Mouse (Mus musculus) MEL (cell line): ENCODE data around the gene Ctnna2. TPM values are rescaled to one million over a fixed set of nuclear protein-coding genes. Genes with fewer than 3 reads are reported as not detected.

Experiments used
- DNase-seq: peaks from one replicate; pipeline ENCODE4 v3.0.0; 2011; ENCODE audit warnings: low read depth, low spot score
- H3K27ac ChIP-seq: 2 replicates; pipeline ENCODE4 v1.5.1; 2012; ENCODE audit warnings: low read depth, mild to moderate bottlenecking, control low read depth, low read length, moderate library complexity; ENCODE audit not compliant: control insufficient read depth
- H3K27me3 ChIP-seq, 2 experiments: fragments of 150-350 bp in 1 of 2; sonication (generic) in 1 of 2; 2 replicates each; pipeline ENCODE4 v1.6.1; 2012; ENCODE audit warnings: low read length in 2 of 2, mild to moderate bottlenecking in 2 of 2, improper control_type of control experiment in 1 of 2, moderate library complexity in 1 of 2; ENCODE audit not compliant: insufficient read depth in 2 of 2, control insufficient read depth in 1 of 2
- H3K36me3 ChIP-seq, 2 experiments: 2 replicates each; pipeline ENCODE4 v1.6.1; 2012 to 2014; ENCODE audit warnings: low read length in 2 of 2, improper control_type of control experiment in 1 of 2, inconsistent platforms in 1 of 2, mild to moderate bottlenecking in 1 of 2; ENCODE audit not compliant: insufficient read depth in 2 of 2, control insufficient read depth in 1 of 2
- H3K4me1 ChIP-seq, 2 experiments: fragments of 150-350 bp in 1 of 2; sonication (generic) in 1 of 2; 2 replicates each; pipeline ENCODE4 v1.6.1; 2012; ENCODE audit warnings: low read length in 2 of 2, improper control_type of control experiment in 1 of 2, mild to moderate bottlenecking in 1 of 2; ENCODE audit not compliant: insufficient read depth in 2 of 2, control insufficient read depth in 1 of 2
- H3K4me3 ChIP-seq, 2 experiments: fragments of 150-350 bp in 1 of 2; sonication (generic) in 1 of 2; 2 replicates each; pipeline ENCODE4 v1.5.1; 2012; ENCODE audit warnings: low read depth in 2 of 2, low read length in 2 of 2, mild to moderate bottlenecking in 2 of 2, moderate library complexity in 2 of 2, control low read depth in 1 of 2, improper control_type of control experiment in 1 of 2; ENCODE audit not compliant: control insufficient read depth in 1 of 2, insufficient read depth in 1 of 2
- H3K79me2 ChIP-seq: 2 replicates; pipeline ENCODE4 v1.6.1; 2012; ENCODE audit warnings: mild to moderate bottlenecking, low read length, moderate library complexity; ENCODE audit not compliant: control insufficient read depth, poor library complexity, insufficient read depth
- H3K9ac ChIP-seq: 2 replicates; pipeline ENCODE4 v1.6.1; 2012; ENCODE audit warnings: low read depth, mild to moderate bottlenecking, control low read depth, low read length, moderate library complexity; ENCODE audit not compliant: control insufficient read depth, poor library complexity, severe bottlenecking
- H3K9me3 ChIP-seq: fragments of 150-350 bp; sonication (generic); replicated peaks from 2 replicates; pipeline ENCODE4 v1.6.1; 2012; ENCODE audit warnings: mild to moderate bottlenecking, low read length, improper control_type of control experiment, moderate library complexity; ENCODE audit not compliant: insufficient read depth
- BHLHE40 ChIP-seq: IDR thresholded peaks from 2 replicates; pipeline ENCODE4 v1.6.1; 2012; ENCODE audit warnings: low read depth, mild to moderate bottlenecking, inconsistent platforms, low read length, improper control_type of control experiment, borderline replicate concordance
- CHD1 ChIP-seq: IDR thresholded peaks from 2 replicates; pipeline ENCODE4 v1.6.1; 2012; ENCODE audit warnings: low read depth, mild to moderate bottlenecking, inconsistent platforms, low read length, improper control_type of control experiment
- ELF1 ChIP-seq: IDR thresholded peaks from 2 replicates; pipeline ENCODE4 v1.6.1; 2014; ENCODE audit warnings: low read depth, mild to moderate bottlenecking, inconsistent platforms, low read length, improper control_type of control experiment, moderate library complexity
- EP300 ChIP-seq, 2 experiments: IDR thresholded peaks; 2 replicates each; pipeline ENCODE4 v1.6.1; 2011; ENCODE audit warnings: improper control_type of control experiment in 2 of 2, low read length in 2 of 2, low read depth in 1 of 2, mild to moderate bottlenecking in 1 of 2
- ETS1 ChIP-seq: IDR thresholded peaks from 2 replicates; pipeline ENCODE4 v1.6.1; 2012; ENCODE audit warnings: low read depth, mild to moderate bottlenecking, inconsistent platforms, low read length, improper control_type of control experiment, moderate library complexity
- GABPA ChIP-seq: IDR thresholded peaks from 2 replicates; pipeline ENCODE4 v1.6.1; 2012; ENCODE audit warnings: low read depth, mild to moderate bottlenecking, inconsistent platforms, low read length, improper control_type of control experiment, moderate library complexity
- JUND ChIP-seq: IDR thresholded peaks from 2 replicates; pipeline ENCODE4 v1.6.1; 2011; ENCODE audit warnings: low read depth, mild to moderate bottlenecking, improper control_type of control experiment, low read length
- MAX ChIP-seq: IDR thresholded peaks from 2 replicates; pipeline ENCODE4 v1.6.1; 2011; ENCODE audit warnings: low read length, improper control_type of control experiment
- MXI1 ChIP-seq: IDR thresholded peaks from 2 replicates; pipeline ENCODE4 v1.6.1; 2011; ENCODE audit warnings: mild to moderate bottlenecking, low read depth, low read length, improper control_type of control experiment
- NRF1 ChIP-seq: IDR thresholded peaks from 2 replicates; pipeline ENCODE4 v1.6.1; 2014; ENCODE audit warnings: low read depth, mild to moderate bottlenecking, inconsistent platforms, low read length, improper control_type of control experiment, moderate library complexity; ENCODE audit not compliant: poor library complexity, insufficient read depth, severe bottlenecking
- POLR2A ChIP-seq, 2 experiments: IDR thresholded peaks; 2 replicates each; pipeline ENCODE4 v1.6.1; 2011 to 2012; ENCODE audit warnings: low read length in 2 of 2, mild to moderate bottlenecking in 2 of 2, control low read depth in 1 of 2, improper control_type of control experiment in 1 of 2, low read depth in 1 of 2, moderate library complexity in 1 of 2; ENCODE audit not compliant: control insufficient read depth in 1 of 2, insufficient read depth in 1 of 2, poor library complexity in 1 of 2
- TBP ChIP-seq: IDR thresholded peaks from 2 replicates; pipeline ENCODE4 v1.8.0; 2011; ENCODE audit warnings: low read depth, low read length, improper control_type of control experiment
- TCF12 ChIP-seq: IDR thresholded peaks from 2 replicates; pipeline ENCODE4 v1.6.1; 2014; ENCODE audit warnings: low read depth, mild to moderate bottlenecking, inconsistent platforms, low read length, improper control_type of control experiment, moderate library complexity
- UBTF ChIP-seq: IDR thresholded peaks from 2 replicates; pipeline ENCODE4 v1.6.1; 2012; ENCODE audit warnings: low read depth, mild to moderate bottlenecking, inconsistent platforms, low read length, improper control_type of control experiment, moderate library complexity, borderline replicate concordance; ENCODE audit not compliant: insufficient read depth
- USF1 ChIP-seq: IDR thresholded peaks from 2 replicates; pipeline ENCODE4 v1.6.1; 2014; ENCODE audit warnings: low read depth, mild to moderate bottlenecking, inconsistent platforms, low read length, improper control_type of control experiment, moderate library complexity
- USF2 ChIP-seq, 2 experiments: IDR thresholded peaks; 2 replicates each; pipeline ENCODE4 v1.6.1; 2011 to 2012; ENCODE audit warnings: improper control_type of control experiment in 2 of 2, low read length in 2 of 2, borderline replicate concordance in 1 of 2, inconsistent platforms in 1 of 2, low read depth in 1 of 2, mild to moderate bottlenecking in 1 of 2; ENCODE audit not compliant: insufficient read depth in 1 of 2
- ZC3H11A ChIP-seq: IDR thresholded peaks from 2 replicates; pipeline ENCODE4 v1.6.1; 2012; ENCODE audit warnings: low read depth, mild to moderate bottlenecking, inconsistent platforms, low read length, improper control_type of control experiment
- ZKSCAN1 ChIP-seq: IDR thresholded peaks from 2 replicates; pipeline ENCODE4 v1.6.1; 2012; ENCODE audit warnings: low read depth, mild to moderate bottlenecking, inconsistent platforms, low read length, improper control_type of control experiment, moderate library complexity
- ZMIZ1 ChIP-seq: IDR thresholded peaks from 2 replicates; pipeline ENCODE4 v1.6.1; 2012; ENCODE audit warnings: low read depth, mild to moderate bottlenecking, inconsistent platforms, low read length, improper control_type of control experiment, moderate library complexity
- ZNF384 ChIP-seq: IDR thresholded peaks from 2 replicates; pipeline ENCODE4 v1.6.1; 2012; ENCODE audit warnings: low read depth, mild to moderate bottlenecking, inconsistent platforms, low read length, improper control_type of control experiment
- polyA plus RNA-seq, 2 experiments: library from polyadenylated mRNA; stranded (reverse) in 1 of 2; unstranded in 1 of 2; fragments of >175 nt in 1 of 2; fragments of >200 nt in 1 of 2; gene quantifications; 2 replicates each; pipeline versions ENCODE4 v1.2.1 to v1.2.4; 2012; ENCODE audit warnings: low replicate concordance in 2 of 2, low read depth in 1 of 2; ENCODE audit not compliant: insufficient read length in 2 of 2, insufficient read depth in 1 of 2, missing spikeins in 1 of 2
- total RNA-seq: library from RNA; depleted of rRNA; stranded (reverse); fragments of 300-350 nt; gene quantifications from 2 replicates; pipeline ENCODE4 v1.2.3, GENCODE M21; 2012

The Ctnna2 gene
- total and polyA plus RNA-seq, 3 experiments, result not detected

DNA sequence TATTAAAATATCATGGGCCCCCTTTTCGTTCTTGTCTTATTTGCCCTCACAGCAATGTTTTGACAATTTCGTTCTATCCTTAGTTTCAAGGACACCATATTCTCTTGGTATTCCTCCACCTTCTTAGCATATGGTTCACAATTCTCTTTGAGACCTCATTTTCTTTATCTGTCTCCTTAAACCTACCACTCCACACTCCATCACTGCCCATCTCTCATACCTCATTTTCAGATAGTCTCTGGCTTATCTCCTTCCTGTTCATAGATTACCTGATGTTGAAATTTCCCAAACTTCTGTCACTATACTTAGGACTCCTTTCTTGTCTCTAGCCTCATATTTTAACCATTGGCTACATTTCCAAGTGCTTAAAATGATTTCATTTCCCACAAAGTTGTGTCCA is 116.1 kb downstream of the Ctnna2 start:
- Histone ChIP-seq H3K79me2 (no peaks in the 10 kb centered on the region), H3K36me3 (no peaks in the 10 kb centered on the region), H3K9ac (no peak overlapping the region), H3K27ac (no peak overlapping the region), H3K27me3 (no peaks in the 10 kb centered on the region), H3K4me1 (no peaks in the 10 kb centered on the region), H3K9me3 (no peaks in the 10 kb centered on the region), H3K4me3 (no peak overlapping the region)
- TF ChIP-seq EP300 (IDR thresholded peaks at IDR 0.05; ENCODE audit: low read depth in 1 of 2, low read length in 2 of 2), result no peak
- TF ChIP-seq CHD1, result no peak
- no peak for TF ChIP-seq ZNF384
- TF ChIP-seq ZKSCAN1, result no peak
- no peak for TF ChIP-seq GABPA
- TF ChIP-seq NRF1, result no peak
- no peak for TF ChIP-seq JUND
- TF ChIP-seq ELF1, result no peak
- DNase-seq, result no peak

GRCm38 (mm10) chr6:77862781-77863180 is 116.7 kb downstream of the Ctnna2 start:
- H3K27ac ChIP-seq, result no peak overlapping the region
- no peaks in the 10 kb centered on the region for H3K9me3 ChIP-seq
- no peaks in the 10 kb centered on the region for H3K79me2 ChIP-seq
- H3K36me3 ChIP-seq, result no peaks in the 10 kb centered on the region
- H3K4me1 ChIP-seq, result no peaks in the 10 kb centered on the region
- H3K4me3 ChIP-seq, result no peak overlapping the region
- no peaks in the 10 kb centered on the region for H3K27me3 ChIP-seq
- TF ChIP-seq TCF12 (no peak), ZC3H11A (no peak), USF1 (no peak), MXI1 (no peak), UBTF (no peak), ZMIZ1 (no peak), ETS1 (no peak)
- no peak overlapping the region for H3K9ac ChIP-seq
- DNase-seq, result no peak

DNA sequence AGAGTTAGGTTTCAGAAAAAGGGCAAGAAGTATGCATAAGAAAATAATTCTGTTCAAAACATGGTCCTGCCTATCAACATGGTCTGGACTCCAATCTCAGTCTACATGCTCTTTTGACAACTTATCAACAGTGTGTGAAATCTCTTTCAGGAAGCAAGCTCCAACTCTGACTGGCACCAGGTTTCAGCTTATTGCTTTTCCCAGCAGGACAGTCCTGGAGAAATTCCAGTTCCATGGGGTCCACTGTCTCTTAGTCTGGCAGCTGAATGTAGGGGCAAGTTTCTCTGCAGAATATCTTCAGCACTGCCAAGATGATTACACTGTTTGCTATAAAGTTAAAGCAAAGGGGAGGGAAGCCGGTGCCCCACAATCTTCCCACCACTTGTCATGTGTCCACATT is 130.1 kb downstream of the Ctnna2 start:
- H3K27me3 ChIP-seq, result no peaks in the 10 kb centered on the region
- no peak for TF ChIP-seq MAX
- TF ChIP-seq ZNF384, result no peak
- TF ChIP-seq CHD1, result no peak
- no peak for TF ChIP-seq TCF12
- no peak for TF ChIP-seq BHLHE40
- TF ChIP-seq POLR2A (IDR thresholded peaks at IDR 0.05; ENCODE audit: control insufficient read depth in 1 of 2, insufficient read depth in 1 of 2, low read depth in 1 of 2, low read length in 2 of 2, poor library complexity in 1 of 2), result no peak
- no peak for TF ChIP-seq TBP
- no peak for TF ChIP-seq USF2 (IDR thresholded peaks at IDR 0.05; ENCODE audit: borderline replicate concordance in 1 of 2, insufficient read depth in 1 of 2, low read depth in 1 of 2, low read length in 2 of 2)

More for the DNA sequence above, 130.1 kb downstream of the Ctnna2 start:
- H3K9ac ChIP-seq, result no peak overlapping the region
- H3K4me3 ChIP-seq, result no peak overlapping the region
- H3K9me3 ChIP-seq, result no peaks in the 10 kb centered on the region
- DNase-seq, result no peak
- H3K36me3 ChIP-seq, result no peaks in the 10 kb centered on the region
- no peaks in the 10 kb centered on the region for H3K4me1 ChIP-seq
- H3K79me2 ChIP-seq, result no peaks in the 10 kb centered on the region
- no peak overlapping the region for H3K27ac ChIP-seq
